Mouse (Mus musculus): ENCODE results near the gene Ern1. TPM values are rescaled to one million over a fixed set of nuclear protein-coding genes. Genes with fewer than 3 reads are reported as not detected.

The Ern1 gene
- 7.0 and 7.5 TPM in 2 replicates for polyA plus RNA-seq (2015; fragmentation: Nextera tagmentation; extraction: Ambion mirVana)

DNA sequence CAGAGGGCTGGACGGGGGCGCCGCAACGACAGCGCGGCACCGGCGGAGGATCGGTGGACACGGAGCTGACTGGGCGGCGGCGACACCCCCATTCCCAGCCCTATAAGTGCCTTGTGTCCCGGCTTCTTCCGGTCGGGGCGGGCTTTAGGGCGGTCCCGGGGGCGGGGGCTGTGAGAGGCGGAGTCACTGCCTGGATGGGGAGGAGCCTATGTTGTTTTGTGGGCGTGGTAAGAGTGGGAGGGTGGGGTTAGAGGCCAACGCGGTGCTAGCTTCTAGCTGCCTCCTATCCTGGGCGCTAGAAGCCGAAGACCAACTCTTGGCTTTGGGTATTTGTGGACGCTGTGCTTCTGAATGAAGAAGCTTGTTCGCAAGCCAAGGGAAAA is at the start of gene Ern1:
Gene Ern1, minus strand, starts transcription at position 120 of the 383 bp plus-strand sequence.
- WGBS: 1% methylated on average over 27 of the region's 28 CpGs
- Histone ChIP-seq H3K4me2 (peak within 1 kb of the TSS; percentile 77), H3K9me3 (no peaks in the 10 kb centered on the region), H3K4me1 (peaks cover 9% of the 10 kb centered on the region; the same call in 1 of the 2 replicates), H3K9ac (peak within 1 kb of the TSS; percentile 90), H3K4me3 (peak within 1 kb of the TSS; percentile 97), H3K27me3 (no peaks in the 10 kb centered on the region), H3K27ac (peak within 1 kb of the TSS; percentile 82), H3K36me3 (no peaks in the 10 kb centered on the region)
- peak; percentile 96 for ATAC-seq (ENCODE audit: insufficient number of reproducible peaks, insufficient read depth, low FRiP score, low TSS enrichment, low read depth)

DNA sequence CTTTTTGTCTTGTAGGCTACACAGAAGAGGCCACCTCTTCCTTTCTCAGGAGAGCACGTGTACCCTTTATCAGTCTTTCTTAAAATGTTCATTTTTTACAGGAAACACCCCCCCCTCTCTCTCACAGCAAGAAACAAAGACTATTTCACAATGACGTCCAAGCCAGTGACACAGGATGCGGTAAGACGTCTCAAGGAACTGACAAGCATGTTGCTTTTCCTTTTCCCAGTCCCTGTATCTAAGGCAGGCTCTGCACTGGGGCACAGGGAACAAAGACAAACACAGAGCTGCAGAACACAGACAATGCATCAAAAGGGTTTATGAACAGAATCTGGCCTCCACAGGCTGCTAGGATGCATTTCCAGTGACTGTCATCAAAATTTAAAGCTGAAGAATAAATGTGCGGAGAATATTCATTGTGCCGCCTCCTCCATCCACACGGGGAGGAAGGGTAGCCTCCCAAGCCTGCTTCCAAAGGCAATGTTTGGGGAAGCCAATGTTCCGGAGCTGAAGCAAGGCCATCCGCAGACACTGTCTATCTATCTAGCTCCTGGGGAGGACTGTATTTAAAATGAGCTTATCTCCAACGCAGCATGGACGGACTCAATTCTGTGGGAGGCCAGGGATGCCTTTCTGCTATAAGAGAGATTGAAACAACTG is 48.7 kb upstream of the Ern1 start:
- Histone ChIP-seq H3K9ac (no peak overlapping the region), H3K4me1 (peaks cover 24% of the 10 kb centered on the region), H3K27ac (peak overlapping the region; percentile 8), H3K36me3 (peaks cover 15% of the 10 kb centered on the region; the same call in 1 of the 2 replicates), H3K4me3 (no peak overlapping the region), H3K9me3 (no peaks in the 10 kb centered on the region), H3K4me2 (no peak overlapping the region), H3K27me3 (no peaks in the 10 kb centered on the region)
- 68% methylated on average over 11 of the region's 11 CpGs for WGBS
- ATAC-seq (ENCODE audit: insufficient number of reproducible peaks, insufficient read depth, low FRiP score, low TSS enrichment, low read depth): no peak

DNA sequence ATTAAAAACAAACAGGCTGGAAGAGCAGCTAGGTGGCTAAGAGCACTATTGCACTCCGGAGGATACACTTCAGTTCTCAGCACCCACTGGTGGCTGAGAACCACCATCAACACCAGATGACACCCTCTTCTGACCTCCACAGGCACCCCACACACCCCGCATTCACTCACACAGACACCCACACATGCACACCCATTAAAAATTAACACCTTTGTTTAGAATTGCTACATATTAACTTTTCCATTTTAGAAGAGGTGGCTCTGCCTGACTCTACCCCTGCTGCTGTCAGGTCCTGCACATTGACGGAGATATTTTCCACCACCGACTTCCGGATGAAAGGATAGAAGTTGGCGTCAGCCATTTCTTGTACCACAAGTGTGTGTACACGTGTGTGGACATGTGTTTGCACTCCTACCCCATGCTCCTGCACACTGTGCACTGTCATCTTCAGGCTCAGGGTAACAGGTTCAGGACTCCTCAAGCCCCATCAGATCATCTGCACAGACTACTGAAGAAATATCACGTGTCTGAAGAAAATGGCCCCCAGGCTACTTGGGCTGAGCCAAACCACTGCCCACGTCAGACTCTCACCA is 48.1 kb upstream of the Ern1 start:
- no peak for ATAC-seq (ENCODE audit: insufficient number of reproducible peaks, insufficient read depth, low FRiP score, low TSS enrichment, low read depth)
- no peaks in the 10 kb centered on the region for H3K9me3 ChIP-seq
- H3K4me2 ChIP-seq: no peak overlapping the region
- H3K36me3 ChIP-seq: peaks cover 15% of the 10 kb centered on the region; the same call in 1 of the 2 replicates
- H3K9ac ChIP-seq: no peak overlapping the region
- no peak overlapping the region for H3K4me3 ChIP-seq
- 80% methylated on average over 9 of the region's 9 CpGs for WGBS
- H3K27me3 ChIP-seq: no peaks in the 10 kb centered on the region
- H3K27ac ChIP-seq: 0 out of 2 replicates have a peak overlapping the region, but pooled peaks have one; percentile 8
- peaks cover 24% of the 10 kb centered on the region for H3K4me1 ChIP-seq

DNA sequence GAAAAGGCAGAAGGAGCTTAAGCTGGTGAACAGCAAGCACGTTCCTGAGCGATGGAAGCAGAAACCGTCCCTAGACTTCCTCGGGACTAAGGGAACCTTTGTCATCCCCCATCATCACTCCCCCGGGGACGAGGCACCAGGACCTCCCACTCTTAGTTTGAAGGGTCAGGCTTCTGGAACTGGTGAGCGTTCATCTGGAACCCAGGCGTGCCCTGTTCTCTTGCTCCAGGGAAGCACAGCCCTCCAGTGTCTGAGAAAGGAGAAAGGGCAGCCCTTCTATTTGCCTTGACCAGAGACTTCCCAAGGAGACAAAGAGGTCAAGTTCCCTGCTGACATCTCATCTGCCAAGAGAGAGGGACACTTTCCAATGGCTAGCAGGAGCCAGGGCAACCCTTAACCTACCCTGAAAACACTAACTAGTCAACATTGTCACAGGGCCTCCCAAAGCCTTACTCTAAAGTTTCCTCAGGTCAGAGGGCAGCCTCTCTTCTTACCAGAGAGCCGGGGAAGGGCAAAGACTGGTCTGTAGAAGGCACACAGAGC is 44.7 kb upstream of the Ern1 start:
- Histone ChIP-seq H3K27ac (no peak overlapping the region), H3K4me3 (no peak overlapping the region)

DNA sequence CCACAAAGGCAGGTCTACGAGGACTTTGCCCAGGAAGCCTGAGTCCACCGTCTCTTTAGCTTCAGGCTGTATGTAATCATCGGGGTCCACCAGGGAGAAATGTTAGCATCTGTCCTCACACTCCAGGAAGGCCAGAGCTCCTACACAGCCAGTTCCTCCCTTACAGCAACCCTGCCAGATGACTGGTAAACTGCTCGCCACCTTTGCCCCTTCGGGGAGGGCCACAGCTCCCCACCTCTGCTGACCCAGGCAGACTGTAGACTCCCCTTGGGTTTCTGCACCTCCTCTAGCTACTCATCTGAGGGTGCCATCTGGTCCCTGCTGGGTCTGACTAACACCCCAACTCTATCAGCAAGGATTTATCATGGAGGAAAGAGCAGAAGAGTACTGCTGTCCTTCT is 42.1 kb upstream of the Ern1 start:
- ATAC-seq (ENCODE audit: insufficient number of reproducible peaks, insufficient read depth, low FRiP score, low TSS enrichment, low read depth): no peak
- WGBS: 65% methylated on average over 5 of the region's 5 CpGs

More for the DNA sequence above, 44.7 kb upstream of the Ern1 start:
- 66% methylated on average over 9 of the region's 9 CpGs for WGBS
- Histone ChIP-seq H3K4me1 (peaks cover 22% of the 10 kb centered on the region), H3K9me3 (no peaks in the 10 kb centered on the region), H3K9ac (no peak overlapping the region), H3K4me2 (no peak overlapping the region), H3K36me3 (peaks cover 15% of the 10 kb centered on the region; the same call in 1 of the 2 replicates), H3K27me3 (no peaks in the 10 kb centered on the region)
- ATAC-seq (ENCODE audit: insufficient number of reproducible peaks, insufficient read depth, low FRiP score, low TSS enrichment, low read depth): no peak

DNA sequence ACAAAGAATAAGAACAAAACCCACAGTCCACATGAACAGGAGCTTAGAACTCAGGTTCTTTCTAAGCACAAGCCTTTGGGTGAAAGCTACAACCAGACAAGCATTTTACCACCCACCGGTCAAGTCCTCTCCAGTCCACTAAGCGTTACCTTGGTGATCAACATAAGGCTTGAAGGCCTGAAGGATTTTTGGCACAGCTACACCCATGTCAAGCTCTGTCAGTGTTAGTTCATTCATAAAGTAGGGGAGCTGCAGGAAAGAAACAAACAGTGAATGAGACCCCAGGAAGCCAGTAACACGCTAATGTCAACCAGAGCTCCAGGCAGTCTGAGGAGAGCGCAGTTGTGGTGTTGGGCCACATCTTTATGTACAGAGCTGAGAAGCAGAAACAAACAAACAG is 41.5 kb upstream of the Ern1 start:
- Histone ChIP-seq H3K36me3 (peaks cover 25% of the 10 kb centered on the region; the same call in 1 of the 2 replicates), H3K4me3 (no peak overlapping the region), H3K4me1 (peaks cover 12% of the 10 kb centered on the region), H3K9me3 (no peaks in the 10 kb centered on the region), H3K27ac (no peak overlapping the region), H3K4me2 (no peak overlapping the region), H3K9ac (no peak overlapping the region), H3K27me3 (no peaks in the 10 kb centered on the region)
- WGBS: 82% methylated on average over 4 of the region's 4 CpGs
- ATAC-seq (ENCODE audit: insufficient number of reproducible peaks, insufficient read depth, low FRiP score, low TSS enrichment, low read depth): no peak

More for the DNA sequence above, 42.1 kb upstream of the Ern1 start:
- H3K27ac ChIP-seq: no peak overlapping the region
- no peak overlapping the region for H3K4me3 ChIP-seq
- no peaks in the 10 kb centered on the region for H3K27me3 ChIP-seq
- H3K9me3 ChIP-seq: no peaks in the 10 kb centered on the region
- H3K4me1 ChIP-seq: peaks cover 18% of the 10 kb centered on the region
- H3K4me2 ChIP-seq: no peak overlapping the region
- no peak overlapping the region for H3K9ac ChIP-seq
- H3K36me3 ChIP-seq: peaks cover 19% of the 10 kb centered on the region; the same call in 1 of the 2 replicates

DNA sequence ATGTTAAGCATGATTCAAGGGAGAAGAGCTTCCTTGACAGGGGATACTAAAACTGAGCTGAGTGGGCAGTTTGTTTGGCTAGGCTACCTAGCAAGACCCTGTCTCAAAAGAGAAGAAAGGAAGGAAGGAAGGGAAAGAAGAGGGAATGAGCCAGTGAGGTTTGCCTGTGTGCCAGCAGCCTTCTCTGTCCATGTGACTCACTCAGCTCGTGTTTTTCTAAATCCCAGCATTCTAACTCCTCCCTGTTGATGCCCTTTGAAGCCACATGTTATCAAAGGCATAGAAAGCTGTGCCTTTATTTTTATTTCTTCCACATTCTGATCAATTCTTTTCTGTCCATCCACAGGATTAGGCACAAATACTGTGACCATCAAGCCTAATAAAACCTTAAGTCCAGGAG is 40.3 kb upstream of the Ern1 start:
- Histone ChIP-seq H3K9ac (no peak overlapping the region), H3K9me3 (no peaks in the 10 kb centered on the region), H3K4me3 (no peak overlapping the region), H3K27me3 (no peaks in the 10 kb centered on the region), H3K4me1 (0 out of 2 replicates have a peak, but pooled peaks cover 6% of the 10 kb centered on the region), H3K27ac (no peak overlapping the region), H3K4me2 (no peak overlapping the region), H3K36me3 (peaks cover 25% of the 10 kb centered on the region; the same call in 1 of the 2 replicates)
- ATAC-seq (ENCODE audit: insufficient number of reproducible peaks, insufficient read depth, low FRiP score, low TSS enrichment, low read depth): no peak
- WGBS: 28% methylated on average over 1 of the region's 1 CpGs

DNA sequence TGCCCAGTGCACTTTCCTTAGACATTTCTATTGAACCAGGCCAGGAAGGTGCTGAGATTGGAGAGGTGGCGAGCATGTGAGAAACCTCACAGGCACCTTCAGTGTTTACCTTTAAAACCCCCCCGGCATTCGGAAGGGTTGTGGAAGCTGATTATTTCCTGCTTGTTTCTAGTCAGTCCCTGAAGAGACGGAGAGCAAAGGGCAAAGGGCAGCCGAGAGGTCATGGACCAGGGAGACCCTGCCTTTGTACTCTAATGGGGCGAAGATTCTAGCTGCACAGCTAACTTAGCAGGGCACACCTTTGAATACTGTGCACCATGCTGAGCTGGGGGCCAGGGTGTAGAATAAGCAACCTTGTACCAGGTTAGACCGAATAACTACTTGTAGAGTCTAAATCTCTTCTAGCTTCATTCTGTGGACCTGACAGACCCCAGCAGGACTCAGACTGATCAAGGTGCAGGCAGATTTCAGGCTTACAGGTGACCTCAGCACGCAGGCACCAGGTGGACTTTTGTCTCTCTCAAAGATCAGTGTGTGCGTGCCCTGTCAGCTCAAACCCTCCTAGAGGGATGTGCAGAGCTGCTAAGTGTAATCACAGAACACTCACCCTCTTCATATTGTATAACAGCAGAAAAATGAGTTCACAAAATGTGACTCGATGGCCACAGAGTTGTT is 39.6 kb upstream of the Ern1 start:
- 49% methylated on average over 10 of the region's 10 CpGs for WGBS
- no peak overlapping the region for H3K4me2 ChIP-seq
- no peaks in the 10 kb centered on the region for H3K9me3 ChIP-seq
- ATAC-seq (ENCODE audit: insufficient number of reproducible peaks, insufficient read depth, low FRiP score, low TSS enrichment, low read depth): no peak
- H3K4me3 ChIP-seq: no peak overlapping the region
- H3K27ac ChIP-seq: no peak overlapping the region
- H3K36me3 ChIP-seq: peaks cover 19% of the 10 kb centered on the region; the same call in 1 of the 2 replicates
- 0 out of 2 replicates have a peak overlapping the region, but pooled peaks have one; percentile 32 for H3K9ac ChIP-seq
- 0 out of 2 replicates have a peak, but pooled peaks cover 5% of the 10 kb centered on the region for H3K4me1 ChIP-seq
- no peaks in the 10 kb centered on the region for H3K27me3 ChIP-seq

DNA sequence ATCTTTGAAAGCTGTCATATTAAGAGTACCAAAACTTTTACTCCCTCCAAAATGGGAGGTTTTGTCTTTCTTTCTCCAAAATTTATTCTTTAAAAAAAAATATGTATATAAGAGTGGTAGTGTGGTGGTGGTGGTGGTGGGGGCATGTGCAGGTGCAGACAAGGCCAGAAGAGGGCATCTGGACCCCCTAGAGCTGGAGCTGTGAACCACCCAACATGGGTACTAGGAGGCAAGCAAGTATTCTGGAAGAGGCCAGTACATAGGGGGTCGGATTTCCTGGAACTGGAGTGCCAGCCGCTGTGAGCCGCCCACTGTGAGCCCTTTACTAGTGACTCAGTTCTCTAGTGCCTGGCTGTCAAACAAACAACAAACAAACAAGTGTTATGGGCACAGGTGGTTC is 34.9 kb upstream of the Ern1 start:
- Histone ChIP-seq H3K27me3 (no peaks in the 10 kb centered on the region), H3K27ac (no peak overlapping the region), H3K9ac (no peak overlapping the region), H3K4me1 (peaks cover 19% of the 10 kb centered on the region), H3K4me2 (no peak overlapping the region), H3K9me3 (no peaks in the 10 kb centered on the region), H3K4me3 (no peak overlapping the region), H3K36me3 (peaks cover 10% of the 10 kb centered on the region; the same call in 1 of the 2 replicates)
- ATAC-seq (ENCODE audit: insufficient number of reproducible peaks, insufficient read depth, low FRiP score, low TSS enrichment, low read depth): no peak
- 32% methylated on average over 3 of the region's 3 CpGs for WGBS

DNA sequence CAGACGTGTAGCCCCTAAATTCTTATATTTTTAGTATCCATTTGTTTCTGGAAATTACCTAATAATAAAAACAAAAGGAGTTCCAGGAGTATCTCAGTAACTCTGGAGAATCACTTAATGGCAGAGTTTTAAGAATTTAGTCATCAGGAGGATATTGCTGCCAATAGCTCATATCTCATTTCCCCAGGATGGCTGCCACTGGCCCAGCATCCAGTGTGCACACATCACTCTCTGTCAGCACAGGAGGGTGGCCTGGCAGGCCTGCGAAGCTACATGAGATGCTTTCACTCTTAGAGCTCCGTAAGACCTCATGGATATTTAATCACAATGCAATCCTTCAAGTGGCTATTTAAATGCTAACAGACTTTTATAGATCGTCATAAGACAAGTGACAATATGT is 34.0 kb upstream of the Ern1 start:
- ATAC-seq (ENCODE audit: insufficient number of reproducible peaks, insufficient read depth, low FRiP score, low TSS enrichment, low read depth): no peak
- no peak overlapping the region for H3K9ac ChIP-seq
- H3K36me3 ChIP-seq: peaks cover 7% of the 10 kb centered on the region; the same call in 1 of the 2 replicates

DNA sequence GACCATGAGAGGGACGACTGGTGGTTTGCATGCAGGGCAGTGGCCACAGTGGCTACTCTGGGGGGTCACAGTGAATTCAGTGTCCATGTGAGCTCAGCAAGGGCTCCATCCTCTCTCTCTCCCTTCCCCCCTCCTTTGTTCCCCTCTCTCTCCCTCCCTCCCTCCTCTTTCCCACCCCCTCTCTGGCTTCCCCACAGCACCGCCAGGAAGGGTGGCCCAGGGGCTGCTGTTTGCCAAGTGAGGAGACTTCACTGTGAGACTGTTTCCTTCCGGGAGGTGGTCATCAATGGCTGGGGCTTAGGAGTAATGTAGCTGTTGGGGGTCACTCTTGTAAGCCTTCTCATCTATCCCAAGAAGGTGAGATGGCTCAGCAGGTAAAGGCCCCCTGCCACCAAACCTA is 32.8 kb upstream of the Ern1 start:
- WGBS: 37% methylated on average over 3 of the region's 3 CpGs
- no peak for ATAC-seq (ENCODE audit: insufficient number of reproducible peaks, insufficient read depth, low FRiP score, low TSS enrichment, low read depth)
- H3K4me1 ChIP-seq: peaks cover 21% of the 10 kb centered on the region
- H3K27me3 ChIP-seq: no peaks in the 10 kb centered on the region
- peaks cover 7% of the 10 kb centered on the region; the same call in 1 of the 2 replicates for H3K36me3 ChIP-seq
- H3K4me3 ChIP-seq: no peak overlapping the region
- H3K9me3 ChIP-seq: no peaks in the 10 kb centered on the region
- H3K27ac ChIP-seq: no peak overlapping the region
- H3K9ac ChIP-seq: no peak overlapping the region; the same call in 1 of the 2 replicates
- no peak overlapping the region for H3K4me2 ChIP-seq

More for the DNA sequence above, 34.0 kb upstream of the Ern1 start:
- no peak overlapping the region for H3K4me2 ChIP-seq
- H3K27me3 ChIP-seq: no peaks in the 10 kb centered on the region
- H3K4me3 ChIP-seq: no peak overlapping the region
- H3K4me1 ChIP-seq: peaks cover 21% of the 10 kb centered on the region
- 52% methylated on average over 4 of the region's 4 CpGs for WGBS
- no peaks in the 10 kb centered on the region for H3K9me3 ChIP-seq
- no peak overlapping the region for H3K27ac ChIP-seq
